Mouse (Mus musculus) brain, embryonic 14.5 days (tissue): ENCODE results near the gene Tmem109.

Experiments used
- CTCF ChIP-seq: fragments of 200-500 bp; IDR thresholded peaks from 2 replicates; pipeline ENCODE4 v1.5.1; 2012; ENCODE audit warnings: inconsistent platforms, mild to moderate bottlenecking, moderate library complexity, borderline replicate concordance; ENCODE audit not compliant: insufficient read depth, insufficient read length; ENCODE audit errors: extremely low read depth
- POLR2A ChIP-seq: fragments of 200-500 bp; IDR thresholded peaks from 2 replicates; pipeline ENCODE4 v1.6.1; 2012; ENCODE audit warnings: mild to moderate bottlenecking, inconsistent platforms, borderline replicate concordance; ENCODE audit not compliant: poor library complexity, insufficient read depth, insufficient read length, severe bottlenecking; ENCODE audit errors: extremely low read depth

DNA sequence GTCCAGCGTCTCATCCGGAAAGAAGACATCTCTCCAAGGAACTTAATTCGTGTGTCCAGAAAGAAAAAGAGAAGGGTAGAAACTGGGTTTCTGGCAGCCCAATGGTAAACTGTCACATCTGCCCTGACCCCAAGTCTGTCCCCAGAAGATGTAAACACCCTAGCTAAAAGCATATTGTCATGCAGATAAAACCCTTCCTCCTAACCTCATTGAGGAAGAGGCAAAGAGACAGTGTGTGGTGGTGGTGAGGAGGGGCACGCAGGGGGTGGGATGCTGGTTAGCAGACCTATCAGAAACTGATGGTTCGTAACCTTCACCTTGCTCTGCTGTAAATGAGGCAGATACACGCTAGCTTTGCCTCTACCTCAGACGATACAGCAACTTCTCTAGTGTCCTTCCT, 60.5 kb downstream of the Tmem109 start:
- TF ChIP-seq POLR2A = no peak
- no peak for TF ChIP-seq CTCF
